Mouse (Mus musculus) limb, embryonic 14.5 days (tissue): Measurements from ENCODE around the gene Abcd3. TPM values are rescaled to one million over a fixed set of nuclear protein-coding genes. Genes with fewer than 3 reads are reported as not detected.

Experiments
- ATAC-seq: fragments of 200-750 bp; cut with Nextera tagmentation; 2 replicates; pipeline ENCODE4 v1.8.0; 2017; ENCODE audit warnings: low read depth, moderate number of reproducible peaks, moderate TSS enrichment; ENCODE audit not compliant: low FRiP score
- DNase-seq: peaks from one replicate; pipeline ENCODE4 v3.0.0-alpha.2; 2015; ENCODE audit warnings: low spot score
- H3K27ac ChIP-seq: fragments of 300-500 bp; sonication (generic); replicated peaks from 2 replicates; pipeline ENCODE4 v1.5.1; 2014; ENCODE audit warnings: low read depth, mild to moderate bottlenecking, low read length, moderate library complexity, mixed read lengths
- H3K27me3 ChIP-seq: fragments of 300-500 bp; sonication (generic); 2 replicates; pipeline ENCODE4 v1.6.1; 2014; ENCODE audit warnings: low read length, mixed read lengths; ENCODE audit not compliant: control insufficient read depth, insufficient read depth
- H3K36me3 ChIP-seq: fragments of 300-500 bp; sonication (generic); 2 replicates; pipeline ENCODE4 v1.6.1; 2014; ENCODE audit warnings: mild to moderate bottlenecking, low read length, moderate library complexity, mixed read lengths; ENCODE audit not compliant: control insufficient read depth, insufficient read depth
- H3K4me1 ChIP-seq: fragments of 300-500 bp; sonication (generic); 2 replicates; pipeline ENCODE4 v1.6.1; 2014; ENCODE audit warnings: antibody characterized with exemption, low read length, mixed read lengths; ENCODE audit not compliant: control insufficient read depth, insufficient read depth
- H3K4me2 ChIP-seq: fragments of 300-500 bp; sonication (generic); replicated peaks from 2 replicates; pipeline ENCODE4 v1.6.1; 2014; ENCODE audit warnings: low read depth, mild to moderate bottlenecking, low read length, moderate library complexity; ENCODE audit not compliant: severe bottlenecking
- H3K4me3 ChIP-seq: fragments of 300-500 bp; sonication (generic); replicated peaks from 2 replicates; pipeline ENCODE4 v1.5.1; 2014; ENCODE audit warnings: low read length
- H3K9ac ChIP-seq: fragments of 300-500 bp; sonication (generic); 2 replicates; pipeline ENCODE4 v1.6.1; 2014; ENCODE audit warnings: mild to moderate bottlenecking, low read depth, low read length, moderate library complexity; ENCODE audit not compliant: severe bottlenecking
- H3K9me3 ChIP-seq: fragments of 300-500 bp; sonication (generic); 2 replicates; pipeline ENCODE4 v1.6.1; 2016; ENCODE audit warnings: low read length; ENCODE audit not compliant: control insufficient read depth
- POLR2A ChIP-seq: fragments of 200-500 bp; IDR thresholded peaks from 2 replicates; pipeline ENCODE4 v1.8.0; 2012; ENCODE audit warnings: inconsistent platforms, mild to moderate bottlenecking, moderate library complexity, borderline replicate concordance; ENCODE audit not compliant: insufficient read depth, insufficient read length; ENCODE audit errors: extremely low read depth
- WGBS: fragments of 180-500 bp; shearing (Covaris S2); extraction: QIAGEN DNeasy Blood & Tissue Kit; methylation state at CpG from one replicate; pipeline ENCODE4 v1.1.7; 2014; 5-methylcytosine and 5-hydroxymethylcytosine counted together
- polyA plus RNA-seq, 2 experiments: library from polyadenylated mRNA; depleted of rRNA in 1 of 2; stranded (reverse) in 1 of 2; unstranded in 1 of 2; fragments of >200 nt; fragmentation: Nextera tagmentation in 1 of 2; extraction: Ambion mirVana in 1 of 2; gene quantifications; 2 replicates each; pipeline versions ENCODE4 v1.2.1 to v1.2.3; 2012 to 2014

Abcd3 gene
- polyA plus RNA-seq, 2 experiments: 24.6 to 55.3 TPM

GRCm38 (mm10) chr3:121725651-121726050 is 89.5 kb downstream of the Abcd3 start:
- Histone ChIP-seq H3K4me2 (no peak overlapping the region), H3K27me3 (peaks cover 11% of the 10 kb centered on the region; the same call in 1 of the 2 replicates), H3K9ac (no peak overlapping the region), H3K4me1 (peaks cover 25% of the 10 kb centered on the region), H3K4me3 (no peak overlapping the region), H3K36me3 (0 out of 2 replicates have a peak, but pooled peaks cover 4% of the 10 kb centered on the region), H3K9me3 (no peaks in the 10 kb centered on the region), H3K27ac (no peak overlapping the region)
- ATAC-seq: no peak
- no peak for DNase-seq
- no peak for TF ChIP-seq POLR2A
- WGBS: 77% methylated on average over 10 of the region's 10 CpGs

GRCm38 (mm10) chr3:121724553-121724952 is 90.5 kb downstream of the Abcd3 start:
- ATAC-seq (no peak), DNase-seq (no peak)
- WGBS: 25% methylated on average over 12 of the region's 12 CpGs
- Histone ChIP-seq H3K27ac (no peak overlapping the region), H3K9ac (no peak overlapping the region), H3K4me2 (peak overlapping the region; percentile 81), H3K4me1 (peaks cover 25% of the 10 kb centered on the region), H3K4me3 (peak overlapping the region; percentile 67), H3K9me3 (no peaks in the 10 kb centered on the region), H3K27me3 (peaks cover 11% of the 10 kb centered on the region; the same call in 1 of the 2 replicates), H3K36me3 (no peaks in the 10 kb centered on the region)
- no peak for TF ChIP-seq POLR2A

GRCm38 (mm10) chr3:121723968-121724524 is 91.1 kb downstream of the Abcd3 start:
- 5% methylated on average over 20 of the region's 20 CpGs for WGBS
- H3K27ac ChIP-seq: no peak overlapping the region

GRCm38 (mm10) chr3:121722971-121723844 is 91.9 kb downstream of the Abcd3 start, which contains the start of gene F3:
Gene F3, plus strand, starts transcription at chr3:121723537.
- H3K9me3 ChIP-seq: no peaks in the 10 kb centered on the region
- ATAC-seq: peak; percentile 89
- H3K4me2 ChIP-seq: peak within 1 kb of the TSS; percentile 81
- DNase-seq: peak; percentile 74
- 4% methylated on average over 40 of the region's 73 CpGs for WGBS
- peak within 1 kb of the TSS; percentile 67 for H3K4me3 ChIP-seq
- H3K9ac ChIP-seq: peak within 1 kb of the TSS; percentile 61
- H3K4me1 ChIP-seq: peaks cover 36% of the 10 kb centered on the region
- no peak within 1 kb of the TSS for H3K27ac ChIP-seq
- TF ChIP-seq POLR2A: no peak
- H3K36me3 ChIP-seq: no peaks in the 10 kb centered on the region
- H3K27me3 ChIP-seq: peaks cover 11% of the 10 kb centered on the region; the same call in 1 of the 2 replicates

More at GRCm38 (mm10) chr3:121723968-121724524, 91.1 kb downstream of the Abcd3 start:
- H3K9ac ChIP-seq: peak overlapping the region; percentile 61
- ATAC-seq (no peak), DNase-seq (no peak)
- peak overlapping the region; percentile 67 for H3K4me3 ChIP-seq
- no peaks in the 10 kb centered on the region for H3K36me3 ChIP-seq
- TF ChIP-seq POLR2A: no peak
- H3K4me2 ChIP-seq: peak overlapping the region; percentile 81
- no peaks in the 10 kb centered on the region for H3K9me3 ChIP-seq
- H3K27me3 ChIP-seq: peaks cover 11% of the 10 kb centered on the region; the same call in 1 of the 2 replicates
- peaks cover 29% of the 10 kb centered on the region for H3K4me1 ChIP-seq

- no peak overlapping the region for H3K4me3 ChIP-seq
- no peak for TF ChIP-seq POLR2A
- no peaks in the 10 kb centered on the region for H3K9me3 ChIP-seq
- 59% methylated on average over 7 of the region's 7 CpGs for WGBS
- H3K27me3 ChIP-seq: peaks cover 11% of the 10 kb centered on the region; the same call in 1 of the 2 replicates
- H3K4me1 ChIP-seq: peaks cover 36% of the 10 kb centered on the region
- ATAC-seq: no peak
- no peak overlapping the region for H3K9ac ChIP-seq
- no peak for DNase-seq
- no peaks in the 10 kb centered on the region for H3K36me3 ChIP-seq
- H3K4me2 ChIP-seq: 0 out of 2 replicates have a peak overlapping the region, but pooled peaks have one; percentile 13
- H3K27ac ChIP-seq: no peak overlapping the region
These were observed 93.4 kb downstream of the Abcd3 start for GRCm38 (mm10) chr3:121721691-121722070.
